Mouse (Mus musculus): ENCODE measurements around the gene 4930524B15Rik. TPM values are rescaled to one million over a fixed set of nuclear protein-coding genes. Genes with fewer than 3 reads are reported as not detected.
"Not testable (repeated sequence)": the region's sequence is repeated elsewhere in the genome, so short reads cannot be mapped to it uniquely, and the experiment has no call there.

The 4930524B15Rik gene
- polyA plus RNA-seq, 1 experiment from 2014 or later, result 0.08 TPM

DNA sequence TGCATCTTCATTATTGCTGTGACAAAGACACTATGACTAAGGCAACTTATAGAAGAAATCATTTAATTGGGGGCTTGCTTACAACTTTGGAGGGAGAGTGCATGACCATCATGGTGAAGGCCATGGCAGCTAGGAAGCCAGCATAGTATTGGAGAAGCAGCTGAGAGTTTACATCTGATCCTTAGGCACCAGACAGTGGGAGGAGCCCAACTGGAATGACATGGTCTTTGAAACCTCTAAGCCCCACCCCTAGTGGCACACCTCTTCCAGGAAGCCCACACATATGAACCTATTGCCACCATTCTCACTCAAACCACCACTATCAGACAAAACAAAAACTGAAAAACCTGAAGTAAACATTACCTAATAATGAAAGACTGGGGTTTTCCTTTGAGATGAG lies 5.3 kb upstream of the 4930524B15Rik start:
- no peaks in the 10 kb centered on the region for H3K27me3 ChIP-seq (ENCODE audit: control insufficient read depth, insufficient read depth, low read length)
- no peak overlapping the region for H3K9ac ChIP-seq (ENCODE audit: low read length)
- no peak for TF ChIP-seq CTCF (IDR thresholded peaks at IDR 0.05; ENCODE audit: low read depth)
- TF ChIP-seq EP300 (optimal IDR thresholded peaks at IDR 0.05), result no peak
- H3K4me3 ChIP-seq (ENCODE audit: low read depth, low read length), result no peak overlapping the region
- DNase-seq (ENCODE audit: low spot score) (no peak), ATAC-seq (ENCODE audit: low FRiP score, low TSS enrichment) (no peak)
- H3K36me3 ChIP-seq (ENCODE audit: control insufficient read depth, insufficient read depth, low read length), result no peaks in the 10 kb centered on the region
- H3K9me3 ChIP-seq (ENCODE audit: control insufficient read depth, low read length), result no peaks in the 10 kb centered on the region
- no peak overlapping the region for H3K27ac ChIP-seq (replicated peaks)
- H3K4me2 ChIP-seq (replicated peaks; ENCODE audit: low read depth), result no peak overlapping the region
- no peaks in the 10 kb centered on the region for H3K4me1 ChIP-seq (replicated peaks; ENCODE audit: control insufficient read depth, insufficient read depth)

DNA sequence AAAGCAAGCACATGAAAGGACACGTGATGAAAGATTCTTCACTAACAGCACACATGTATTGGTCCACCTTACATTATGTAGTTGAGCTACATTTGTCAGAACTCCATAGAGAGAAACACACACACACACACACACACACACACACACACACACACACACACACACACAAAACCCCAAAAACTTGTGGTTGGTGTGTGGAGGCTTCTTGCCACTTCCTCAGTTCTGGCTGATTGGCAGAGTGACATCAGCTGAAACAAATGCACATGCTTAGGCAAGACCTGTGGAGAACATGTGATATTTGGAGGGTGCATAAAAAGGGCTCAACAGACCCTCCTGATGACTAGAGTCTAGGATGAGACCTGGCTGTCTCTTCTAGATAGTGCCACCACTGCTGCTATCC lies 1.4 kb upstream of the 4930524B15Rik start:
- Histone ChIP-seq H3K4me2 (replicated peaks; ENCODE audit: low read depth) (no peak overlapping the region), H3K36me3 (ENCODE audit: control insufficient read depth, insufficient read depth, low read length) (no peaks in the 10 kb centered on the region), H3K9me3 (ENCODE audit: control insufficient read depth, low read length) (no peaks in the 10 kb centered on the region), H3K27me3 (ENCODE audit: control insufficient read depth, insufficient read depth, low read length) (no peaks in the 10 kb centered on the region), H3K27ac (replicated peaks) (no peak overlapping the region), H3K4me3 (ENCODE audit: low read depth, low read length) (no peak overlapping the region), H3K9ac (ENCODE audit: low read length) (no peak overlapping the region), H3K4me1 (replicated peaks; ENCODE audit: control insufficient read depth, insufficient read depth) (no peaks in the 10 kb centered on the region)
- TF ChIP-seq CTCF (IDR thresholded peaks at IDR 0.05; ENCODE audit: low read depth) (no peak), EP300 (optimal IDR thresholded peaks at IDR 0.05) (no peak)
- WGBS, result 79% methylated on average over 1 of the region's 1 CpGs
- no peak for ATAC-seq (ENCODE audit: low FRiP score, low TSS enrichment)
- DNase-seq (ENCODE audit: low spot score), result no peak

DNA sequence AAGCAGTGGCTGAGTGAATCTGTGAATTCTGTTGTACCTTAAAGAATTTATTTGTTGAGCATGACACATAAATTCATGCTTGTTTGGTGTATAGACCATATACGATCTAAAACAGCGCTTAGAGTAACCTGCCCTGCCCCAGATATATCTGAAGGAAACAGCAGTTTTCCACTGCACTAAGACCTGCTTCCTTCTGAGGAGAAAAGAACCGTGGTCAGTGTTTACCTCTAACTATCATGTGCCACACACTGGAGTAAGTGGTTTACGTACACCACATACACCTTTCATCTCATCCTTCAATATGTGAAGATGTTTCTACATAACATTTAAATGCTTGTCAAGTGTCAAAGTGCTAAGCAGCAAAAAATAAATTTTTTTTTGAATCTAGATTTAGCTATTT lies 8.7 kb downstream of the 4930524B15Rik start:
- ATAC-seq (ENCODE audit: low FRiP score, low TSS enrichment) (no peak), DNase-seq (ENCODE audit: low spot score) (no peak)
- H3K9ac ChIP-seq (ENCODE audit: low read length), result no peak overlapping the region
- no peak for TF ChIP-seq EP300 (optimal IDR thresholded peaks at IDR 0.05)
- TF ChIP-seq CTCF (IDR thresholded peaks at IDR 0.05; ENCODE audit: low read depth), result no peak
- H3K4me3 ChIP-seq (ENCODE audit: low read depth, low read length), result no peak overlapping the region
- H3K4me2 ChIP-seq (replicated peaks; ENCODE audit: low read depth), result no peak overlapping the region
- H3K36me3 ChIP-seq (ENCODE audit: control insufficient read depth, insufficient read depth, low read length), result no peaks in the 10 kb centered on the region
- H3K27me3 ChIP-seq (ENCODE audit: control insufficient read depth, insufficient read depth, low read length), result no peaks in the 10 kb centered on the region
- WGBS, result 48% methylated on average over 4 of the region's 4 CpGs
- H3K27ac ChIP-seq (replicated peaks), result no peak overlapping the region
- H3K9me3 ChIP-seq (ENCODE audit: control insufficient read depth, low read length), result no peaks in the 10 kb centered on the region
- no peaks in the 10 kb centered on the region for H3K4me1 ChIP-seq (replicated peaks; ENCODE audit: control insufficient read depth, insufficient read depth)

DNA sequence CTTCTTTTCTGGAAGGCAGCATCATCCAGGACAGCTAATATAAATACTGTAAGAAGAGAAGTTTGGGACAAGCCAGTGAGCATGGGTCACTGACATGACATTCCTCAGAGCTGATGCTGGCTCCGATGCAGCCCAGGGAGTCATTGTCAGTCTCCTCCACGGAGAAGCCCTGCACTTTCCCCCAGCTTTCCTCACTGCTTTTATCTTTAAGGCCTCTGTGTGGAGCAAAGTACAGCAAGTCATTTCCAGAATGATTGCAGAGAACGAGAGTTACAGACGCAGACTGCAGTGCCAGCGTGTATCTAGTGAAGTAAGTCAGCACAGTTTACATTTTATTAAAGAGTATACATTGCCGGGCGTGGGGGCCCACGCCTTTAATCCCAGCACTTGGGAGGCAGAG lies 9.4 kb downstream of the 4930524B15Rik start:
- H3K36me3 ChIP-seq (ENCODE audit: control insufficient read depth, insufficient read depth, low read length), result no peaks in the 10 kb centered on the region
- H3K27ac ChIP-seq (replicated peaks), result no peak overlapping the region
- peak; percentile 17 for DNase-seq (ENCODE audit: low spot score)
- H3K9me3 ChIP-seq (ENCODE audit: control insufficient read depth, low read length), result no peaks in the 10 kb centered on the region
- H3K4me3 ChIP-seq (ENCODE audit: low read depth, low read length), result no peak overlapping the region
- no peak overlapping the region for H3K4me2 ChIP-seq (replicated peaks; ENCODE audit: low read depth)
- TF ChIP-seq CTCF (IDR thresholded peaks at IDR 0.05; ENCODE audit: low read depth), result 0 out of 2 replicates have a peak, but pooled peaks have one; percentile 3
- TF ChIP-seq EP300 (optimal IDR thresholded peaks at IDR 0.05), result no peak
- no peaks in the 10 kb centered on the region for H3K4me1 ChIP-seq (replicated peaks; ENCODE audit: control insufficient read depth, insufficient read depth)
- peak; percentile 76 for ATAC-seq (ENCODE audit: low FRiP score, low TSS enrichment)
- no peak overlapping the region for H3K9ac ChIP-seq (ENCODE audit: low read length)
- no peaks in the 10 kb centered on the region for H3K27me3 ChIP-seq (ENCODE audit: control insufficient read depth, insufficient read depth, low read length)
- WGBS, result 16% methylated on average over 8 of the region's 8 CpGs

DNA sequence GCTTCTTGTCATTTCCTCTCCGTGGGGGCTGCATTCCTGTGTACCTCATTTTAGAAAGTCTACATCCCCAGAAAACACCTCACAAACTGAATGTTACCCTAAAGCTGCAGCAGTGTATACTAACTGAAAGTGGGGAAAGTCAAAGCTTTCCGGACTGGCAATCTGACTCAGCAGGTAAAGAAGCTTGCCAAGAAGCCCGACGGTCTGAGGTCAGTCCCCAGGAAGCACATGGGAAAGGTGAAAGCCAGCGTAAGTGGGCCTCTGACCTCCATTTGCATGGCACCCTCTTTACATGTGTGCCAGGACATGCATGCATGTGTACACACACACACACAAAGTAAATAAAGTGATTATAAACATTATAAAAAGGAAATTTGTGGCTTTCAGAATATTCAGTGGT lies 10.3 kb downstream of the 4930524B15Rik start:
- Histone ChIP-seq H3K9ac (ENCODE audit: low read length) (no peak overlapping the region), H3K4me2 (replicated peaks; ENCODE audit: low read depth) (no peak overlapping the region), H3K27ac (replicated peaks) (no peak overlapping the region), H3K4me1 (replicated peaks; ENCODE audit: control insufficient read depth, insufficient read depth) (no peaks in the 10 kb centered on the region), H3K4me3 (ENCODE audit: low read depth, low read length) (no peak overlapping the region), H3K36me3 (ENCODE audit: control insufficient read depth, insufficient read depth, low read length) (no peaks in the 10 kb centered on the region), H3K9me3 (ENCODE audit: control insufficient read depth, low read length) (no peaks in the 10 kb centered on the region), H3K27me3 (ENCODE audit: control insufficient read depth, insufficient read depth, low read length) (no peaks in the 10 kb centered on the region)
- no peak for DNase-seq (ENCODE audit: low spot score)
- 65% methylated on average over 5 of the region's 5 CpGs for WGBS
- ATAC-seq (ENCODE audit: low FRiP score, low TSS enrichment), result no peak
- TF ChIP-seq EP300 (optimal IDR thresholded peaks at IDR 0.05), result no peak
- no peak for TF ChIP-seq CTCF (IDR thresholded peaks at IDR 0.05; ENCODE audit: low read depth)

DNA sequence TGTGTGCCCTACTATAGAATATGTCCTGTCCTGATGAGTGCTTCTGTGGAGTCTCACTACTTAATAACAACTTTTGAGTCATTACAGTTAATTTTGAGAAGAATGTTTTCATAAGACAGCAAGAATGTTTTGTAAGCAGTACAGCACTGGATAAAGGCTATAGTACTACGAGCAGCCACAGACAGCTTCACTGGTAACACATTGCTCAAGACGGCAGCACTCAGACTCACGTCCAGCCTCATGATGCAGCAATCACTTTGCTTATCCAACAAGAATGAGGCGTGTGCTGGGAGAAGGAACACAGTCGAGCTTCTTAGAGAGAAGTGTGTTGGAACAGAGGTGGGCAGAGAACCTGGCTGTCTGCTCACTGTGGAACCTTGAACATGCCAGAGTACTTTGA lies 10.7 kb downstream of the 4930524B15Rik start:
- DNase-seq (ENCODE audit: low spot score) (no peak), ATAC-seq (ENCODE audit: low FRiP score, low TSS enrichment) (no peak)
- Histone ChIP-seq H3K4me1 (replicated peaks; ENCODE audit: control insufficient read depth, insufficient read depth) (no peaks in the 10 kb centered on the region), H3K27ac (replicated peaks) (no peak overlapping the region), H3K4me2 (replicated peaks; ENCODE audit: low read depth) (no peak overlapping the region), H3K4me3 (ENCODE audit: low read depth, low read length) (no peak overlapping the region), H3K9ac (ENCODE audit: low read length) (no peak overlapping the region), H3K27me3 (ENCODE audit: control insufficient read depth, insufficient read depth, low read length) (no peaks in the 10 kb centered on the region), H3K9me3 (ENCODE audit: control insufficient read depth, low read length) (no peaks in the 10 kb centered on the region), H3K36me3 (ENCODE audit: control insufficient read depth, insufficient read depth, low read length) (no peaks in the 10 kb centered on the region)
- TF ChIP-seq CTCF (IDR thresholded peaks at IDR 0.05; ENCODE audit: low read depth) (no peak), EP300 (optimal IDR thresholded peaks at IDR 0.05) (no peak)
- 49% methylated on average over 5 of the region's 5 CpGs for WGBS

DNA sequence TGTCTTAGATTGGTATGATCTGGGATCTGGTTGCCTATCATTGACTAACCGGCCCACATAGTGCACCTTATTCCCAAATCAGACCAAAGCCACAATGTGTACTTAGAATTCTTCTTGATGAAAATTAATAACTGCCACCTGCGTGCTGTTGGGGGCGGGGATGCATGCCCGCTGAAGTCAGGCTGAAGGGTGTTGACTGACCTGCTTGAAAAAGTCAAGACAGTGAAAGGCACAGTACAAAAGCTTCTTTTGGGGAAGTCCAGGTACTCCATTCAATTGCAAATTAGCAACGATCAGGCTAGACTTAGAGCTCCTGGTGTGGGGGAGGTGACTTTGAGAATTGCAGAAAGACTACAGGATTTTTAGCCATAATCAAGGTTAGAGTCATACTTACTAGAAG lies 14.7 kb downstream of the 4930524B15Rik start:
- H3K36me3 ChIP-seq (ENCODE audit: control insufficient read depth, insufficient read depth, low read length), result not testable (repeated sequence)
- 90% methylated on average over 5 of the region's 5 CpGs for WGBS

More for the DNA sequence above, 14.7 kb downstream of the 4930524B15Rik start:
- not testable (repeated sequence) for H3K27ac ChIP-seq (replicated peaks); H3K9ac ChIP-seq (ENCODE audit: low read length); H3K4me3 ChIP-seq (ENCODE audit: low read depth, low read length); H3K9me3 ChIP-seq (ENCODE audit: control insufficient read depth, low read length); DNase-seq (ENCODE audit: low spot score); H3K4me2 ChIP-seq (replicated peaks; ENCODE audit: low read depth); ATAC-seq (ENCODE audit: low FRiP score, low TSS enrichment); H3K4me1 ChIP-seq (replicated peaks; ENCODE audit: control insufficient read depth, insufficient read depth); H3K27me3 ChIP-seq (ENCODE audit: control insufficient read depth, insufficient read depth, low read length)

Measured in stomach, postnatal 0 days (tissue).